Mouse (Mus musculus): Measurements from ENCODE around the gene Pigr. TPM values are rescaled to one million over a fixed set of nuclear protein-coding genes. Genes with fewer than 3 reads are reported as not detected.

The Pigr gene
- polyA plus RNA-seq (2014; fragmentation: Nextera tagmentation; extraction: Ambion mirVana), result not detected in 2 replicates

DNA sequence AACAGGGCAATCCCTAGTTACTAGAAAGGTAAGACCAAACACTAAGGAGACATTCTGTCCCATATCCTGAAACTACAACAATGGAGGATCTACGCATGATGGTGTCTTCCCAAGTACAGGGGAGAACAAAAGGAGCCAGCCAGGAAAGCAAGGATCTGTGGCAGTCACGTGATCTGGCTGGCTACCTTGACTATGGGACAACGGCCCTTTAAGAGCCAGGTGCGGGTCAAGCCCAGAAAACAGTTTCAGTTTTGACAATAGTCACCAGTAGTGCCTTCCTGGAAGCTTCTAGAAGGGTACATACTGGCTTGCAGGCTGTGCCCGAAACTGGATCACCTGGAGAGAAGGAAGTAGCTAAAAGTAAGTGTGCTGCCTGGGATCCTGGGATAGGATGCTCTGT lies at the start of gene Pigr:
Pigr (plus strand) TSS at position 237 of the 400 bp plus-strand sequence.
- Histone ChIP-seq H3K9me3 (replicated peaks; ENCODE audit: control insufficient read depth, low read length) (no peaks in the 10 kb centered on the region), H3K27ac (ENCODE audit: low read depth, low read length) (no peak within 1 kb of the TSS), H3K36me3 (ENCODE audit: control insufficient read depth, insufficient read depth, low read length) (no peaks in the 10 kb centered on the region), H3K4me1 (ENCODE audit: control insufficient read depth, insufficient read depth, low read length) (peaks cover 11% of the 10 kb centered on the region), H3K4me2 (no peak within 1 kb of the TSS), H3K27me3 (ENCODE audit: control insufficient read depth, insufficient read depth, low read length) (no peaks in the 10 kb centered on the region), H3K4me3 (ENCODE audit: low read depth, low read length) (no peak within 1 kb of the TSS), H3K9ac (ENCODE audit: low read depth, low read length) (no peak within 1 kb of the TSS)
- no peak for ATAC-seq (replicated peaks; ENCODE audit: insufficient number of reproducible peaks, low FRiP score, low TSS enrichment)
- WGBS (ENCODE audit: insufficient replicate concordance), result 81% methylated on average over 5 of the region's 5 CpGs

DNA sequence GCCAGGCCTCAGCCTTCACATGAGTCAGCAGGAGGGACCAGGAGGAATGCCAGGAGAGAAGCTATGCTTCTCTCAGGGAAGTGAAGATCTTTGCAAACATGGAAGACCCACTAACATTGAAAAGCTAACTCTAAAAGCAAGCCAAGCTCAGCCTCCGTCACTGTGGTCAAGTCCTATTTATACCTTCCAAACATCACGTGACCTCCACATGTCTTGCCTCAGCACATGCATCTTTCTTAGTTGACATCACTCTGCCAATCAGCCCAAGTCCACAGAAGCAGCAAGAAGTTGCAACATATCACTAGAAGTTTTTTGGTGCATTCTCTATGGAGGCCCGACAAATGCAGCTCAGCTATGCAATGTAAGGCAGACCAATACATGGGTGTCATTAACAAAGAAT lies 46.6 kb upstream of the Pigr start:
- Histone ChIP-seq H3K9ac (ENCODE audit: low read depth, low read length) (no peak overlapping the region), H3K4me2 (no peak overlapping the region), H3K27me3 (ENCODE audit: control insufficient read depth, insufficient read depth, low read length) (no peaks in the 10 kb centered on the region), H3K27ac (ENCODE audit: low read depth, low read length) (no peak overlapping the region), H3K4me1 (ENCODE audit: control insufficient read depth, insufficient read depth, low read length) (peaks cover 8% of the 10 kb centered on the region; the same call in 1 of the 2 replicates), H3K36me3 (ENCODE audit: control insufficient read depth, insufficient read depth, low read length) (no peaks in the 10 kb centered on the region), H3K9me3 (replicated peaks; ENCODE audit: control insufficient read depth, low read length) (no peaks in the 10 kb centered on the region), H3K4me3 (ENCODE audit: low read depth, low read length) (no peak overlapping the region)
- 75% methylated on average over 3 of the region's 3 CpGs for WGBS (ENCODE audit: insufficient replicate concordance)
- ATAC-seq (replicated peaks; ENCODE audit: insufficient number of reproducible peaks, low FRiP score, low TSS enrichment), result no peak

DNA sequence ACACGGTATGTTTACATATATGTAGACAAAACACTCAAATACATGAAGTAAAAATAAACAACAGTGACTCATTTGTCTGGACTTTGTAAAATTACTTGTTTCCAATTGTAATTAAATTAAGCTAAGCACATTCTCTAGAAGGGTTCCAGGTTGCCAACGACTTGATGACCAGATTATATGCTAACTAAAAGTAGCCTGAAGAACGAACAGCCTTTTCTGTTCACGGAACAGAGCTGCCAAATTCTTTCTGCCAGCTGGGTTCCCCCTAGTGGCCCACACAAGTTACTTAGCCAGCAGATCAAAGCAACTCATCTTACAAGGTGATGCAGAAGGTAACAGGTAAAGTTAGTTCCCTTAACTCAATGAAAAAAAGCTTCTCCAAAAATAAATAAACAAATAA lies 42.4 kb upstream of the Pigr start:
- H3K27ac ChIP-seq (ENCODE audit: low read depth, low read length), result no peak overlapping the region
- 20% methylated on average over 4 of the region's 4 CpGs for whole genome bisulfite sequencing (ENCODE audit: insufficient replicate concordance)
- peaks cover 8% of the 10 kb centered on the region; the same call in 1 of the 2 replicates for H3K4me1 ChIP-seq (ENCODE audit: control insufficient read depth, insufficient read depth, low read length)
- no peaks in the 10 kb centered on the region for H3K9me3 ChIP-seq (replicated peaks; ENCODE audit: control insufficient read depth, low read length)
- no peak overlapping the region for H3K4me3 ChIP-seq (ENCODE audit: low read depth, low read length)
- no peaks in the 10 kb centered on the region for H3K27me3 ChIP-seq (ENCODE audit: control insufficient read depth, insufficient read depth, low read length)
- no peak for ATAC-seq (replicated peaks; ENCODE audit: insufficient number of reproducible peaks, low FRiP score, low TSS enrichment)
- H3K9ac ChIP-seq (ENCODE audit: low read depth, low read length), result no peak overlapping the region
- no peaks in the 10 kb centered on the region for H3K36me3 ChIP-seq (ENCODE audit: control insufficient read depth, insufficient read depth, low read length)
- no peak overlapping the region for H3K4me2 ChIP-seq

DNA sequence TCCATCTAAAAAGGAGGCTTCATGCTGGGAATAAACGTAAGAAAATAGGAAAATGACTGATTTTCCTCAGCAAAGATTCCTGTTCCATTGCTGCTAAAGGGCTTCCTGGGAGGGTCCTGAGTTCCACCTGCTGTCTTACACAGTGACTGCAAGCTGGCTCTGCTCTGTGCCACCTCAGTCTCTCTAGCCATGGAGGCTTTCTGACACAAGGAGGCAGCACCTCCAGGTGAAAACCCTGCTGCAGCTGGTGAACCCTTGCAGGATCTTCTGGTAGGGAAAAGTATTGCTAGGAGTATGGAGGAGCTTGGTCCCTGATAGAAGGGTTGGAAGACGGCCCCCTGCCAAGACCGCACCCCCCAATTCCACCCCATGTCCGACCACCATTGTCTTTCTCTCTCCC lies 39.5 kb upstream of the Pigr start:
- Histone ChIP-seq H3K4me1 (ENCODE audit: control insufficient read depth, insufficient read depth, low read length) (peaks cover 8% of the 10 kb centered on the region; the same call in 1 of the 2 replicates), H3K9me3 (replicated peaks; ENCODE audit: control insufficient read depth, low read length) (no peaks in the 10 kb centered on the region), H3K4me2 (no peak overlapping the region), H3K36me3 (ENCODE audit: control insufficient read depth, insufficient read depth, low read length) (no peaks in the 10 kb centered on the region), H3K27ac (ENCODE audit: low read depth, low read length) (no peak overlapping the region), H3K4me3 (ENCODE audit: low read depth, low read length) (no peak overlapping the region), H3K27me3 (ENCODE audit: control insufficient read depth, insufficient read depth, low read length) (no peaks in the 10 kb centered on the region), H3K9ac (ENCODE audit: low read depth, low read length) (no peak overlapping the region)
- WGBS (ENCODE audit: insufficient replicate concordance), result 31% methylated on average over 4 of the region's 4 CpGs
- ATAC-seq (replicated peaks; ENCODE audit: insufficient number of reproducible peaks, low FRiP score, low TSS enrichment), result no peak; the same call in 1 of the 2 replicates

- Histone ChIP-seq H3K27me3 (ENCODE audit: control insufficient read depth, insufficient read depth, low read length) (no peaks in the 10 kb centered on the region), H3K4me2 (no peak overlapping the region), H3K36me3 (ENCODE audit: control insufficient read depth, insufficient read depth, low read length) (no peaks in the 10 kb centered on the region), H3K27ac (ENCODE audit: low read depth, low read length) (no peak overlapping the region), H3K4me3 (ENCODE audit: low read depth, low read length) (no peak overlapping the region), H3K9me3 (replicated peaks; ENCODE audit: control insufficient read depth, low read length) (no peaks in the 10 kb centered on the region), H3K9ac (ENCODE audit: low read depth, low read length) (no peak overlapping the region), H3K4me1 (ENCODE audit: control insufficient read depth, insufficient read depth, low read length) (no peaks in the 10 kb centered on the region)
- no peak for ATAC-seq (replicated peaks; ENCODE audit: insufficient number of reproducible peaks, low FRiP score, low TSS enrichment)
- 64% methylated on average over 3 of the region's 3 CpGs for WGBS (ENCODE audit: insufficient replicate concordance)
Observed at GRCm38 (mm10) chr1:130789512-130790451, 36.7 kb upstream of the Pigr start.

GRCm38 (mm10) chr1:130795331-130795730 lies 31.2 kb upstream of the Pigr start:
- H3K4me1 ChIP-seq (ENCODE audit: control insufficient read depth, insufficient read depth, low read length), result no peaks in the 10 kb centered on the region
- no peak for ATAC-seq (replicated peaks; ENCODE audit: insufficient number of reproducible peaks, low FRiP score, low TSS enrichment)

DNA sequence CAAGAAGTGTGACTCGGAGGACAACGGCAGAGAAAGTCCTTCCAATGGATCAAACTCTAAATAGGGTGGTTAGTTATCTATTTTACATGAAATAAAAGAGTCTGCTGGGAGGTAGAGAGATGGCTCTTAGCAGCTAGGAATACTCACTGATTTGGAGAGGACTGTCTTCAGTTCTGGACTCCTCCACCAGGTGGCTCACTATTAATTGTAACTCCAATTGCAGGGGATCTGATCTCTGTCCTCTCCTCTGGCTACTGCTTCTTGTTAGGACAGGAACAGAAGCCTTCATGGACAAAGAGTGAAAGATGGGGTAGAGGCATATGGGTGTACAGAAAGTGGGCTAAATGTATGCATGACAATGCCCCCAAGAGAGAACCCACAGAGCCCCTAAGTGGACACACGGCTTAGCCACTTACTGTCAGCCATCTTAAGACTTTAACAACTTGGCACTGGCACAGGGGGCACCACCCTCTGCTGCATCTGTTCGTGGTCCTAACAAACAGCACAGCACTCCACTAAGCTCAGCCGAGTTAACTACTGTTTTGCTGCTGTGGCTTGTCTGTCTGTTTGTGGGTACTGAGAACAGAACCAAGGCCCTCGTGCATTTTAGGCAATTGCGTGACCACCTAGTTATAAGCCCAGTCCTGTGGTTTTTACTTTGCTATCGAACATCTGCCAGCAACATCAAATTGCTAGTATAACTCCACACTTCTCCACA lies 29.4 kb upstream of the Pigr start:
- no peak overlapping the region for H3K4me3 ChIP-seq (ENCODE audit: low read depth, low read length)
- H3K4me1 ChIP-seq (ENCODE audit: control insufficient read depth, insufficient read depth, low read length), result no peaks in the 10 kb centered on the region
- no peaks in the 10 kb centered on the region for H3K9me3 ChIP-seq (replicated peaks; ENCODE audit: control insufficient read depth, low read length)
- no peak overlapping the region for H3K27ac ChIP-seq (ENCODE audit: low read depth, low read length)
- WGBS (ENCODE audit: insufficient replicate concordance), result 74% methylated on average over 8 of the region's 8 CpGs
- no peak overlapping the region for H3K9ac ChIP-seq (ENCODE audit: low read depth, low read length)
- no peak overlapping the region for H3K4me2 ChIP-seq
- no peaks in the 10 kb centered on the region for H3K27me3 ChIP-seq (ENCODE audit: control insufficient read depth, insufficient read depth, low read length)
- ATAC-seq (replicated peaks; ENCODE audit: insufficient number of reproducible peaks, low FRiP score, low TSS enrichment), result no peak
- H3K36me3 ChIP-seq (ENCODE audit: control insufficient read depth, insufficient read depth, low read length), result no peaks in the 10 kb centered on the region

More at GRCm38 (mm10) chr1:130795331-130795730, 31.2 kb upstream of the Pigr start:
- no peaks in the 10 kb centered on the region for H3K27me3 ChIP-seq (ENCODE audit: control insufficient read depth, insufficient read depth, low read length)
- 73% methylated on average over 2 of the region's 2 CpGs for WGBS (ENCODE audit: insufficient replicate concordance)
- H3K4me2 ChIP-seq, result no peak overlapping the region
- no peaks in the 10 kb centered on the region for H3K36me3 ChIP-seq (ENCODE audit: control insufficient read depth, insufficient read depth, low read length)
- no peak overlapping the region for H3K27ac ChIP-seq (ENCODE audit: low read depth, low read length)
- no peak overlapping the region for H3K9ac ChIP-seq (ENCODE audit: low read depth, low read length)
- no peaks in the 10 kb centered on the region for H3K9me3 ChIP-seq (replicated peaks; ENCODE audit: control insufficient read depth, low read length)
- no peak overlapping the region for H3K4me3 ChIP-seq (ENCODE audit: low read depth, low read length)

DNA sequence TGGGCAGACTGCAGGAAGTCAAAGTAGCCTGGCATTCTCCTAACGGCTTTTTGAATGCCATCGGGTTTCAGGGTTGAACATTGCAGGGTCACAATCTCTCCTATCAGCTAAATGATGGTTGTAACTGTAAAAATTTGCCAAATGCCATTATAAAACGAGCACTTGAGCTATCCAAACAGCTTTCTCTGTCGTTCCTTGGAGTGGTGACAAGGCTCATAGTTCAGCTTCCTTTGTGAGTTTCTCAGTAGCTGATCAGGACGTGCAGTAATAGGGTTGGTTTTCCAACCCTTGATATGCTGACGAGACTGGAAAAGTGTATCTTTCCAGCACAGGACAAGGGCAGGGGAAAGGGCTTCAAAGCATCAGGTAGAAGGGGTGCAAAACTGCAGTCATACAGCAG lies 28.4 kb upstream of the Pigr start:
- WGBS (ENCODE audit: insufficient replicate concordance), result 48% methylated on average over 6 of the region's 6 CpGs
- Histone ChIP-seq H3K4me3 (ENCODE audit: low read depth, low read length) (no peak overlapping the region), H3K4me2 (no peak overlapping the region), H3K9me3 (replicated peaks; ENCODE audit: control insufficient read depth, low read length) (no peaks in the 10 kb centered on the region), H3K36me3 (ENCODE audit: control insufficient read depth, insufficient read depth, low read length) (no peaks in the 10 kb centered on the region), H3K4me1 (ENCODE audit: control insufficient read depth, insufficient read depth, low read length) (0 out of 2 replicates have a peak, but pooled peaks cover 5% of the 10 kb centered on the region), H3K27ac (ENCODE audit: low read depth, low read length) (no peak overlapping the region), H3K9ac (ENCODE audit: low read depth, low read length) (no peak overlapping the region), H3K27me3 (ENCODE audit: control insufficient read depth, insufficient read depth, low read length) (no peaks in the 10 kb centered on the region)
- no peak for ATAC-seq (replicated peaks; ENCODE audit: insufficient number of reproducible peaks, low FRiP score, low TSS enrichment)
